Mouse (Mus musculus) liver, embryonic 16.5 days (tissue): ENCODE measurements around the gene Catip. TPM values are rescaled to one million over a fixed set of nuclear protein-coding genes. Genes with fewer than 3 reads are reported as not detected.
"Not testable (repeated sequence)": the region's sequence is repeated elsewhere in the genome, so short reads cannot be mapped to it uniquely, and the experiment has no call there.

ENCODE experiments used
- ATAC-seq: fragments of 200-750 bp; cut with Nextera tagmentation; 2 replicates; pipeline ENCODE4 v1.8.0; 2017; ENCODE audit warnings: low read depth, mild to moderate bottlenecking, moderate number of reproducible peaks, moderate library complexity
- H3K27ac ChIP-seq: fragments of 300-500 bp; sonication (generic); 2 replicates; pipeline ENCODE4 v1.5.1; 2014; ENCODE audit warnings: mild to moderate bottlenecking, low read length
- H3K27me3 ChIP-seq: fragments of 300-500 bp; sonication (generic); 2 replicates; pipeline ENCODE4 v1.6.1; 2014; ENCODE audit warnings: low read depth, low read length, mixed read lengths; ENCODE audit not compliant: control insufficient read depth, insufficient read depth
- H3K36me3 ChIP-seq: fragments of 300-500 bp; sonication (generic); 2 replicates; pipeline ENCODE4 v1.6.1; 2014; ENCODE audit warnings: mild to moderate bottlenecking; ENCODE audit not compliant: control insufficient read depth, insufficient read depth
- H3K4me1 ChIP-seq: fragments of 300-500 bp; sonication (generic); 2 replicates; pipeline ENCODE4 v1.6.1; 2014; ENCODE audit warnings: low read depth, low read length, mixed read lengths; ENCODE audit not compliant: control insufficient read depth
- H3K4me2 ChIP-seq: fragments of 300-500 bp; sonication (generic); 2 replicates; pipeline ENCODE4 v1.6.1; 2014; ENCODE audit warnings: low read depth, low read length, mixed read lengths
- H3K4me3 ChIP-seq: fragments of 300-500 bp; sonication (generic); 2 replicates; pipeline ENCODE4 v1.5.1; 2014; ENCODE audit warnings: low read depth, mild to moderate bottlenecking, low read length
- H3K9ac ChIP-seq: fragments of 300-500 bp; sonication (generic); 2 replicates; pipeline ENCODE4 v1.6.1; 2014; ENCODE audit warnings: low read depth, low read length
- H3K9me3 ChIP-seq: fragments of 300-500 bp; sonication (generic); replicated peaks from 2 replicates; pipeline ENCODE4 v1.6.1; 2016; ENCODE audit warnings: low read length; ENCODE audit not compliant: control insufficient read depth
- WGBS: fragments of 180-500 bp; shearing (Covaris S2); extraction: QIAGEN DNeasy Blood & Tissue Kit; methylation state at CpG from one replicate; pipeline ENCODE4 v1.1.7; 2014; ENCODE audit not compliant: insufficient replicate concordance; 5-methylcytosine and 5-hydroxymethylcytosine counted together
- polyA plus RNA-seq: library from polyadenylated mRNA; unstranded; fragments of >200 nt; fragmentation: Nextera tagmentation; extraction: Ambion mirVana; gene quantifications from 2 replicates; pipeline ENCODE4 v1.2.1, GENCODE M21; 2015

The Catip gene
- polyA plus RNA-seq, 1 experiment from 2014 or later: 0.05 TPM

GRCm38 (mm10) chr1:74396456-74397222 is 34.7 kb downstream of the Catip start:
- WGBS: 4% methylated on average over 11 of the region's 12 CpGs
- H3K9ac ChIP-seq: peak overlapping the region; percentile 77
- ATAC-seq: not testable (repeated sequence)

GRCm38 (mm10) chr1:74397268-74397918 is 35.5 kb downstream of the Catip start:
- Histone ChIP-seq H3K9ac (peak overlapping the region; percentile 77), H3K27me3 (no peaks in the 10 kb centered on the region), H3K36me3 (peaks cover 20% of the 10 kb centered on the region), H3K4me1 (peaks cover 58% of the 10 kb centered on the region), H3K27ac (peak overlapping the region; percentile 95), H3K4me2 (peak overlapping the region; percentile 98), H3K9me3 (no peaks in the 10 kb centered on the region), H3K4me3 (peak overlapping the region; percentile 67)
- under 1% methylated on average over 41 of the region's 41 CpGs for WGBS
- peak; percentile 91 for ATAC-seq

More at GRCm38 (mm10) chr1:74396456-74397222, 34.7 kb downstream of the Catip start:
- Histone ChIP-seq H3K4me3 (peak overlapping the region; percentile 67), H3K27ac (peak overlapping the region; percentile 82), H3K36me3 (peaks cover 20% of the 10 kb centered on the region), H3K4me1 (peaks cover 54% of the 10 kb centered on the region), H3K4me2 (peak overlapping the region; percentile 98)
- not testable (repeated sequence) for H3K27me3 ChIP-seq, H3K9me3 ChIP-seq

- ATAC-seq: peak; percentile 3; the same call in 1 of the 2 replicates
- WGBS: 3% methylated on average over 11 of the region's 11 CpGs
- peak overlapping the region; percentile 67 for H3K4me3 ChIP-seq
- H3K4me2 ChIP-seq: peak overlapping the region; percentile 98
- H3K27me3 ChIP-seq: no peaks in the 10 kb centered on the region
- H3K27ac ChIP-seq: peak overlapping the region; percentile 95
- H3K9me3 ChIP-seq: no peaks in the 10 kb centered on the region
- H3K4me1 ChIP-seq: peaks cover 52% of the 10 kb centered on the region
- peaks cover 20% of the 10 kb centered on the region for H3K36me3 ChIP-seq
- peak overlapping the region; percentile 77 for H3K9ac ChIP-seq
Measured at GRCm38 (mm10) chr1:74397919-74398451, 36.1 kb downstream of the Catip start.

- Histone ChIP-seq H3K27ac (peak overlapping the region; percentile 56), H3K27me3 (no peaks in the 10 kb centered on the region), H3K4me3 (no peak overlapping the region), H3K36me3 (no peaks in the 10 kb centered on the region), H3K4me2 (peak overlapping the region; percentile 61), H3K9me3 (no peaks in the 10 kb centered on the region), H3K4me1 (peaks cover 32% of the 10 kb centered on the region), H3K9ac (0 out of 2 replicates have a peak overlapping the region, but pooled peaks have one; percentile 30)
- 51% methylated on average over 3 of the region's 3 CpGs for WGBS
- no peak for ATAC-seq
Measured at GRCm38 (mm10) chr1:74400531-74400930, 38.6 kb downstream of the Catip start.

- H3K9me3 ChIP-seq: no peaks in the 10 kb centered on the region
- H3K27me3 ChIP-seq: no peaks in the 10 kb centered on the region
- H3K4me1 ChIP-seq: peaks cover 32% of the 10 kb centered on the region
- H3K4me3 ChIP-seq: peak overlapping the region; percentile 20
- peak overlapping the region; percentile 43 for H3K9ac ChIP-seq
- peak overlapping the region; percentile 61 for H3K4me2 ChIP-seq
- peak overlapping the region; percentile 56 for H3K27ac ChIP-seq
- no peak for ATAC-seq
- H3K36me3 ChIP-seq: no peaks in the 10 kb centered on the region
- 32% methylated on average over 16 of the region's 16 CpGs for WGBS
Measured at GRCm38 (mm10) chr1:74401015-74401702, 39.3 kb downstream of the Catip start.

- no peak overlapping the region for H3K4me2 ChIP-seq
- ATAC-seq: no peak
- H3K4me3 ChIP-seq: no peak overlapping the region
- H3K4me1 ChIP-seq: peaks cover 18% of the 10 kb centered on the region
- H3K9ac ChIP-seq: no peak overlapping the region
- H3K9me3 ChIP-seq: no peaks in the 10 kb centered on the region
- no peaks in the 10 kb centered on the region for H3K36me3 ChIP-seq
- no peak overlapping the region for H3K27ac ChIP-seq
- WGBS: 69% methylated on average over 4 of the region's 4 CpGs
- no peaks in the 10 kb centered on the region for H3K27me3 ChIP-seq
Measured at GRCm38 (mm10) chr1:74404206-74404605, 42.3 kb downstream of the Catip start.

GRCm38 (mm10) chr1:74408589-74409504 is 46.9 kb downstream of the Catip start, which contains the start of gene Vil1:
Gene Vil1, plus strand, starts transcription at chr1:74409376.
- Histone ChIP-seq H3K4me3 (no peak within 1 kb of the TSS), H3K36me3 (no peaks in the 10 kb centered on the region), H3K27me3 (no peaks in the 10 kb centered on the region), H3K27ac (no peak within 1 kb of the TSS), H3K4me1 (no peaks in the 10 kb centered on the region), H3K9me3 (no peaks in the 10 kb centered on the region), H3K9ac (no peak within 1 kb of the TSS), H3K4me2 (no peak within 1 kb of the TSS)
- 42% methylated on average over 15 of the region's 15 CpGs for WGBS
- ATAC-seq: no peak

- 54% methylated on average over 2 of the region's 2 CpGs for WGBS
- Histone ChIP-seq H3K4me1 (peaks cover 10% of the 10 kb centered on the region), H3K9ac (no peak overlapping the region)
Measured at GRCm38 (mm10) chr1:74411753-74412325, 49.9 kb downstream of the Catip start.

More at GRCm38 (mm10) chr1:74411753-74412325, 49.9 kb downstream of the Catip start:
- H3K4me2 ChIP-seq: no peak overlapping the region
- ATAC-seq: no peak
- H3K27me3 ChIP-seq: no peaks in the 10 kb centered on the region
- no peak overlapping the region for H3K27ac ChIP-seq
- H3K36me3 ChIP-seq: no peaks in the 10 kb centered on the region
- no peak overlapping the region for H3K4me3 ChIP-seq
- H3K9me3 ChIP-seq: peaks cover 8% of the 10 kb centered on the region; the same call in 1 of the 2 replicates
